Mouse (Mus musculus) embryonic facial prominence, embryonic 12.5 days (tissue): Measurements from ENCODE around the gene Pomt2. TPM values are rescaled to one million over a fixed set of nuclear protein-coding genes. Genes with fewer than 3 reads are reported as not detected.

Experiments
- ATAC-seq: fragments of 200-750 bp; cut with Nextera tagmentation; 2 replicates; pipeline ENCODE4 v1.8.0; 2017; ENCODE audit not compliant: insufficient number of reproducible peaks, insufficient read depth, low FRiP score, low TSS enrichment
- H3K27ac ChIP-seq: fragments of 300-500 bp; sonication (generic); 2 replicates; pipeline ENCODE4 v1.5.1; 2016; ENCODE audit warnings: mild to moderate bottlenecking
- H3K27me3 ChIP-seq: fragments of 300-500 bp; sonication (generic); 2 replicates; pipeline ENCODE4 v1.6.1; 2016; ENCODE audit warnings: mild to moderate bottlenecking, moderate library complexity
- H3K36me3 ChIP-seq: fragments of 300-500 bp; sonication (generic); 2 replicates; pipeline ENCODE4 v1.6.1; 2016; ENCODE audit warnings: mild to moderate bottlenecking
- H3K4me1 ChIP-seq: fragments of 300-500 bp; sonication (generic); 2 replicates; pipeline ENCODE4 v1.6.1; 2016
- H3K4me2 ChIP-seq: fragments of 300-500 bp; sonication (generic); replicated peaks from 2 replicates; pipeline ENCODE4 v1.6.1; 2016; ENCODE audit warnings: mild to moderate bottlenecking, moderate library complexity
- H3K4me3 ChIP-seq: fragments of 300-500 bp; sonication (generic); 2 replicates; pipeline ENCODE4 v1.5.1; 2016; ENCODE audit warnings: mild to moderate bottlenecking
- H3K9ac ChIP-seq: fragments of 300-500 bp; sonication (generic); 2 replicates; pipeline ENCODE4 v1.6.1; 2016; ENCODE audit warnings: mild to moderate bottlenecking, moderate library complexity
- H3K9me3 ChIP-seq: fragments of 300-500 bp; sonication (generic); 2 replicates; pipeline ENCODE4 v1.6.1; 2016; ENCODE audit warnings: mild to moderate bottlenecking, moderate library complexity
- WGBS: fragments of 180-500 bp; shearing (Covaris S2); methylation state at CpG from one replicate; pipeline ENCODE4 v1.1.7; 2016; 5-methylcytosine and 5-hydroxymethylcytosine counted together
- polyA plus RNA-seq: library from polyadenylated mRNA; unstranded; fragments of >200 nt; fragmentation: Nextera tagmentation; extraction: Ambion mirVana; gene quantifications from 2 replicates; pipeline ENCODE4 v1.2.1, GENCODE M21; 2016

Gene Pomt2
- polyA plus RNA-seq, 1 experiment from 2014 or later = 17.3 TPM

GRCm38 (mm10) chr12:87087236-87087635 lies 60.5 kb downstream of the Pomt2 start:
- no peaks in the 10 kb centered on the region for H3K27me3 ChIP-seq
- no peak overlapping the region for H3K9ac ChIP-seq
- no peak for ATAC-seq
- 59% methylated on average over 7 of the region's 7 CpGs for WGBS
- H3K4me2 ChIP-seq = no peak overlapping the region
- H3K36me3 ChIP-seq = no peaks in the 10 kb centered on the region
- H3K4me3 ChIP-seq = no peak overlapping the region
- H3K27ac ChIP-seq = no peak overlapping the region
- no peaks in the 10 kb centered on the region for H3K4me1 ChIP-seq
- H3K9me3 ChIP-seq = no peaks in the 10 kb centered on the region

GRCm38 (mm10) chr12:87082797-87083196 lies 65.0 kb downstream of the Pomt2 start:
- no peak overlapping the region for H3K4me2 ChIP-seq
- H3K27ac ChIP-seq = no peak overlapping the region
- no peak for ATAC-seq
- H3K27me3 ChIP-seq = no peaks in the 10 kb centered on the region
- H3K9me3 ChIP-seq = no peaks in the 10 kb centered on the region
- H3K36me3 ChIP-seq = no peaks in the 10 kb centered on the region
- WGBS = 78% methylated on average over 8 of the region's 8 CpGs
- no peak overlapping the region for H3K9ac ChIP-seq
- no peaks in the 10 kb centered on the region for H3K4me1 ChIP-seq
- no peak overlapping the region for H3K4me3 ChIP-seq

DNA sequence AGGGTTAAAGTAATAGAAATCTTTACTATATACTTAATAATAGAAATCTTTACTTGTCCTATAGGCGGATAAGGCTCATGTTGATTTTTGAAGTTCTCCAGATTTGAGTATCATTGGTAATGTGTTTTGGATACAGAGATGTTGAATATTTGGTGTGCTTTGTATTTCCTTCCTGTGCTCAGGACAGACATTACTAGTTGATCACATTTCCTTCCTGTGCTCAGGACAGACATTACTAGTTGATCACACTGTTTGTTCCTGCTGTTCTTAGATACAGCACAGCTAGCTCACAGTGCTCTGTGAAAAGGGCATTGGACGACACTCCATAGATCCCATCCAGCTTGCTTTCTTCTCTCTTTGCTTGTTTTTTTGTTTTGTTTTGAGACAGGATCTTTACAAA lies 71.2 kb downstream of the Pomt2 start:
- ATAC-seq = no peak
- 85% methylated on average over 2 of the region's 2 CpGs for WGBS
- Histone ChIP-seq H3K27me3 (no peaks in the 10 kb centered on the region), H3K9me3 (no peaks in the 10 kb centered on the region), H3K4me2 (no peak overlapping the region), H3K4me1 (no peaks in the 10 kb centered on the region), H3K36me3 (no peaks in the 10 kb centered on the region), H3K4me3 (no peak overlapping the region), H3K9ac (no peak overlapping the region), H3K27ac (no peak overlapping the region)

DNA sequence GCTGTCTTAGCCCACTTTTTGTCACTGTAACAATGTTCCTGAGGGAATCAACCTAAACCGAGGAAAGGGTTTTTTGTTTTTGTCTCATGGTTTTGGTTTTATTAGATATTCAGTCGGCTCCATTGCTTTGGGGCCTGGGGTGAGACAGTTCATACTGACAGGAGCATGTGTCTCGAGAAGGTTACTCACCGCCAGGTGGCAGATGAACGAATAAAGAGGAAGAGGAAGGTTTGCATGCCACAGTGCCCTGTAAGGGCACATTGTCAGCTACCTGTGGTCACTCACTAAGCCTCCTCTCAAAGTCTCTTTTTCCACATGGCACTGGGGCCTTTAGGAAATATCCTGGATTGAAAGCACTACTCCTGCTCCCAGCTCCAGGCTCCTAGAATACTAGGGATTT lies 77.2 kb downstream of the Pomt2 start:
- WGBS = 66% methylated on average over 5 of the region's 5 CpGs
- Histone ChIP-seq H3K9ac (no peak overlapping the region), H3K4me2 (no peak overlapping the region), H3K27me3 (no peaks in the 10 kb centered on the region), H3K4me3 (no peak overlapping the region), H3K36me3 (no peaks in the 10 kb centered on the region), H3K27ac (no peak overlapping the region), H3K9me3 (no peaks in the 10 kb centered on the region), H3K4me1 (no peaks in the 10 kb centered on the region)
- no peak for ATAC-seq

GRCm38 (mm10) chr12:87066429-87066828 lies 81.3 kb downstream of the Pomt2 start:
- no peak overlapping the region for H3K4me3 ChIP-seq
- 90% methylated on average over 5 of the region's 5 CpGs for WGBS
- H3K36me3 ChIP-seq = no peaks in the 10 kb centered on the region
- no peak overlapping the region for H3K9ac ChIP-seq
- H3K27ac ChIP-seq = no peak overlapping the region
- no peaks in the 10 kb centered on the region for H3K4me1 ChIP-seq
- no peaks in the 10 kb centered on the region for H3K9me3 ChIP-seq
- ATAC-seq = no peak
- H3K27me3 ChIP-seq = no peaks in the 10 kb centered on the region
- no peak overlapping the region for H3K4me2 ChIP-seq

DNA sequence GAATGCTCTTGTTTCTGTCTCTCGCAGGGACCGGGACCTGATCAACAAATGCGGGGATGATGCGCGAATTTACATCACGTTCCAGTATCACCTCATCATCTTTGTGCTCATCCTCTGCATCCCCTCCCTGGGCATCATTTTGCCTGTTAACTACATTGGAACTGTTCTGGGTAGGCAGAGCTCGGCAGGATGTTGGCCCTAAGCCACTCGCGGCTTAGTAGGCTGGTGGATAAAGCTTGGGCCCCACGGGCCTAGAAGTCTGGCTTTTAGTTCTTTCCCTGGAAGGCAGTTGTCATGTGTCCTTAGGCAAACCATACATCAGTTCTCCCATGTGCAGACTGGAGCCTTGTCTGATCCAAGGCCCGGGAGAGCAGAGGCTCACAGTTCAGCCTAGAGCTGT lies 82.3 kb downstream of the Pomt2 start:
- H3K4me3 ChIP-seq = no peak overlapping the region
- H3K9ac ChIP-seq = no peak overlapping the region
- H3K4me1 ChIP-seq = no peaks in the 10 kb centered on the region
- H3K9me3 ChIP-seq = no peaks in the 10 kb centered on the region
- 89% methylated on average over 11 of the region's 11 CpGs for WGBS
- H3K27ac ChIP-seq = no peak overlapping the region
- no peaks in the 10 kb centered on the region for H3K27me3 ChIP-seq
- no peak overlapping the region for H3K4me2 ChIP-seq
- no peak for ATAC-seq
- H3K36me3 ChIP-seq = no peaks in the 10 kb centered on the region

- 68% methylated on average over 17 of the region's 17 CpGs for WGBS
Measured at GRCm38 (mm10) chr12:87057066-87057465, 90.7 kb downstream of the Pomt2 start.

More at GRCm38 (mm10) chr12:87057066-87057465, 90.7 kb downstream of the Pomt2 start:
- Histone ChIP-seq H3K4me2 (no peak overlapping the region), H3K9ac (no peak overlapping the region), H3K4me1 (peaks cover 3% of the 10 kb centered on the region; the same call in 1 of the 2 replicates), H3K27me3 (peaks cover 12% of the 10 kb centered on the region; the same call in 1 of the 2 replicates), H3K4me3 (no peak overlapping the region), H3K27ac (no peak overlapping the region), H3K36me3 (no peaks in the 10 kb centered on the region), H3K9me3 (no peaks in the 10 kb centered on the region)
- no peak for ATAC-seq

Other genes starting within 250 kb of the Pomt2 start
- gene Cipc, start 200.9 kb downstream of the Pomt2 start, polyA plus RNA-seq = 29.2 and 31.9 TPM in 2 replicates
- 3.2 and 3.9 TPM in 2 replicates for gene Zdhhc22, start 157.5 kb downstream of the Pomt2 start, polyA plus RNA-seq
- 0.26 and 0.76 TPM in 2 replicates for gene Tmem63c, start 126.6 kb downstream of the Pomt2 start, polyA plus RNA-seq
- gene Ngb, start 45.4 kb downstream of the Pomt2 start, polyA plus RNA-seq = 0.39 and 0.42 TPM in 2 replicates
- gene Gstz1, start 803 bp downstream of the Pomt2 start, polyA plus RNA-seq = 29.5 and 32.5 TPM in 2 replicates
- gene Samd15, start 51.8 kb upstream of the Pomt2 start, polyA plus RNA-seq = 0.52 and 1.8 TPM in 2 replicates
- 3.6 and 3.8 TPM in 2 replicates for gene Tmed8, start 52.5 kb upstream of the Pomt2 start, polyA plus RNA-seq
- gene Noxred1, start 90.8 kb upstream of the Pomt2 start, polyA plus RNA-seq = 0.77 and 0.89 TPM in 2 replicates
- 55.1 and 57.9 TPM in 2 replicates for gene Vipas39, start 118.3 kb upstream of the Pomt2 start, polyA plus RNA-seq
- gene Ahsa1, start 118.5 kb upstream of the Pomt2 start, polyA plus RNA-seq = 218 and 222 TPM in 2 replicates
- gene Ism2, start 151.7 kb upstream of the Pomt2 start, polyA plus RNA-seq = 1.0 and 1.4 TPM in 2 replicates
- gene Sptlc2, start 240.4 kb upstream of the Pomt2 start, polyA plus RNA-seq = 66.4 and 74.9 TPM in 2 replicates